Mouse (Mus musculus) forebrain, embryonic 16.5 days (tissue): ENCODE measurements around the gene Tifab. TPM values are rescaled to one million over a fixed set of nuclear protein-coding genes. Genes with fewer than 3 reads are reported as not detected.

ENCODE experiments used
- ATAC-seq: fragments of 200-750 bp; cut with Nextera tagmentation; 2 replicates; pipeline ENCODE4 v1.8.0; 2017; ENCODE audit warnings: mild to moderate bottlenecking, moderate library complexity
- H3K27ac ChIP-seq: fragments of 300-500 bp; sonication (generic); 2 replicates; pipeline ENCODE4 v1.5.1; 2014; ENCODE audit warnings: low read length, control low read depth
- H3K27me3 ChIP-seq: fragments of 300-500 bp; sonication (generic); replicated peaks from 2 replicates; pipeline ENCODE4 v1.6.1; 2014; ENCODE audit warnings: low read length; ENCODE audit not compliant: control insufficient read depth, insufficient read depth
- H3K36me3 ChIP-seq: fragments of 300-500 bp; sonication (generic); 2 replicates; pipeline ENCODE4 v1.6.1; 2014; ENCODE audit not compliant: control insufficient read depth, insufficient read depth
- H3K4me1 ChIP-seq: fragments of 300-500 bp; sonication (generic); replicated peaks from 2 replicates; pipeline ENCODE4 v1.6.1; 2014; ENCODE audit warnings: low read length; ENCODE audit not compliant: control insufficient read depth, insufficient read depth
- H3K4me2 ChIP-seq: fragments of 300-500 bp; sonication (generic); 2 replicates; pipeline ENCODE4 v1.6.1; 2014; ENCODE audit warnings: mild to moderate bottlenecking, low read length, control low read depth
- H3K4me3 ChIP-seq: fragments of 300-500 bp; sonication (generic); replicated peaks from 2 replicates; pipeline ENCODE4 v1.5.1; 2014; ENCODE audit warnings: mild to moderate bottlenecking, low read length, control low read depth
- H3K9ac ChIP-seq: fragments of 300-500 bp; sonication (generic); replicated peaks from 2 replicates; pipeline ENCODE4 v1.6.1; 2014; ENCODE audit warnings: low read depth, low read length, control low read depth
- H3K9me3 ChIP-seq: fragments of 300-500 bp; sonication (generic); 2 replicates; pipeline ENCODE4 v1.6.1; 2016; ENCODE audit warnings: low read length; ENCODE audit not compliant: control insufficient read depth
- WGBS: fragments of 180-500 bp; shearing (Covaris S2); extraction: QIAGEN DNeasy Blood & Tissue Kit; methylation state at CpG from one replicate; pipeline ENCODE4 v1.1.7; 2014; 5-methylcytosine and 5-hydroxymethylcytosine counted together
- polyA plus RNA-seq: library from polyadenylated mRNA; unstranded; fragments of >200 nt; fragmentation: Nextera tagmentation; extraction: Ambion mirVana; gene quantifications from 2 replicates; pipeline ENCODE4 v1.2.1, GENCODE M21; 2015

The Tifab gene
- polyA plus RNA-seq, 1 experiment from 2014 or later, result 1.2 TPM

GRCm38 (mm10) chr13:56151404-56152226 lies 27.1 kb downstream of the Tifab start:
- H3K27me3 ChIP-seq, result no peaks in the 10 kb centered on the region
- H3K9me3 ChIP-seq, result no peaks in the 10 kb centered on the region
- H3K9ac ChIP-seq, result no peak overlapping the region
- no peak overlapping the region for H3K27ac ChIP-seq
- WGBS, result 43% methylated on average over 22 of the region's 22 CpGs
- no peaks in the 10 kb centered on the region for H3K4me1 ChIP-seq
- no peak overlapping the region for H3K4me2 ChIP-seq
- H3K36me3 ChIP-seq, result no peaks in the 10 kb centered on the region
- 0 out of 2 replicates have a peak, but pooled peaks have one; percentile 45 for ATAC-seq
- H3K4me3 ChIP-seq, result no peak overlapping the region

GRCm38 (mm10) chr13:56145523-56145922 lies 33.2 kb downstream of the Tifab start:
- 0 out of 2 replicates have a peak, but pooled peaks cover 3% of the 10 kb centered on the region for H3K27me3 ChIP-seq
- H3K4me1 ChIP-seq, result no peaks in the 10 kb centered on the region
- H3K4me3 ChIP-seq, result no peak overlapping the region
- H3K9ac ChIP-seq, result no peak overlapping the region
- no peak overlapping the region for H3K4me2 ChIP-seq
- 37% methylated on average over 3 of the region's 3 CpGs for WGBS
- ATAC-seq, result no peak
- H3K9me3 ChIP-seq, result no peaks in the 10 kb centered on the region
- H3K36me3 ChIP-seq, result no peaks in the 10 kb centered on the region
- H3K27ac ChIP-seq, result no peak overlapping the region

GRCm38 (mm10) chr13:56144021-56144420 lies 34.7 kb downstream of the Tifab start:
- Histone ChIP-seq H3K9ac (no peak overlapping the region), H3K9me3 (no peaks in the 10 kb centered on the region), H3K4me3 (no peak overlapping the region), H3K27ac (no peak overlapping the region), H3K4me2 (no peak overlapping the region), H3K4me1 (no peaks in the 10 kb centered on the region), H3K27me3 (0 out of 2 replicates have a peak, but pooled peaks cover 3% of the 10 kb centered on the region), H3K36me3 (no peaks in the 10 kb centered on the region)
- 69% methylated on average over 2 of the region's 2 CpGs for WGBS
- no peak for ATAC-seq

GRCm38 (mm10) chr13:56143151-56143513 lies 35.6 kb downstream of the Tifab start:
- Histone ChIP-seq H3K4me1 (no peaks in the 10 kb centered on the region), H3K4me3 (no peak overlapping the region), H3K4me2 (no peak overlapping the region), H3K9me3 (no peaks in the 10 kb centered on the region), H3K36me3 (no peaks in the 10 kb centered on the region), H3K9ac (no peak overlapping the region), H3K27me3 (0 out of 2 replicates have a peak, but pooled peaks cover 3% of the 10 kb centered on the region), H3K27ac (no peak overlapping the region)
- 4% methylated on average over 7 of the region's 7 CpGs for WGBS
- no peak for ATAC-seq

GRCm38 (mm10) chr13:56142382-56143150 lies 36.1 kb downstream of the Tifab start:
- WGBS, result 24% methylated on average over 9 of the region's 11 CpGs
- H3K9ac ChIP-seq, result no peak overlapping the region
- no peak for ATAC-seq

GRCm38 (mm10) chr13:56139167-56139751 lies 39.4 kb downstream of the Tifab start:
- Histone ChIP-seq H3K4me2 (no peak overlapping the region), H3K4me3 (no peak overlapping the region), H3K27ac (no peak overlapping the region), H3K4me1 (peaks cover 7% of the 10 kb centered on the region), H3K27me3 (no peaks in the 10 kb centered on the region), H3K9me3 (peaks cover 3% of the 10 kb centered on the region; the same call in 1 of the 2 replicates), H3K36me3 (no peaks in the 10 kb centered on the region), H3K9ac (no peak overlapping the region)
- WGBS, result 76% methylated on average over 6 of the region's 6 CpGs
- ATAC-seq, result no peak

More at GRCm38 (mm10) chr13:56142382-56143150, 36.1 kb downstream of the Tifab start:
- peaks cover 1% of the 10 kb centered on the region; the same call in 1 of the 2 replicates for H3K9me3 ChIP-seq
- H3K4me3 ChIP-seq, result no peak overlapping the region
- 0 out of 2 replicates have a peak, but pooled peaks cover 3% of the 10 kb centered on the region for H3K27me3 ChIP-seq
- H3K36me3 ChIP-seq, result no peaks in the 10 kb centered on the region
- no peak overlapping the region for H3K27ac ChIP-seq
- no peak overlapping the region for H3K4me2 ChIP-seq
- no peaks in the 10 kb centered on the region for H3K4me1 ChIP-seq

- Histone ChIP-seq H3K9me3 (peaks cover 3% of the 10 kb centered on the region; the same call in 1 of the 2 replicates), H3K4me1 (peaks cover 21% of the 10 kb centered on the region), H3K27me3 (no peaks in the 10 kb centered on the region), H3K27ac (peak within 1 kb of the TSS; percentile 82), H3K9ac (peak within 1 kb of the TSS; percentile 89), H3K4me2 (peak within 1 kb of the TSS; percentile 81), H3K36me3 (no peaks in the 10 kb centered on the region), H3K4me3 (peak within 1 kb of the TSS; percentile 96)
- WGBS, result 77% methylated on average over 2 of the region's 2 CpGs
- ATAC-seq, result no peak
Observed at GRCm38 (mm10) chr13:56136200-56136599, 42.5 kb downstream of the Tifab start, which contains the start of gene H2afy. Gene H2afy (minus strand): TSS chr13:56136361.

- 1% methylated on average over 89 of the region's 89 CpGs for WGBS
- H3K4me1 ChIP-seq, result peaks cover 21% of the 10 kb centered on the region
- H3K9ac ChIP-seq, result peak overlapping the region; percentile 89
- H3K4me3 ChIP-seq, result peak overlapping the region; percentile 96
- peak overlapping the region; percentile 82 for H3K27ac ChIP-seq
- no peaks in the 10 kb centered on the region for H3K36me3 ChIP-seq
- no peaks in the 10 kb centered on the region for H3K27me3 ChIP-seq
- peak overlapping the region; percentile 81 for H3K4me2 ChIP-seq
- ATAC-seq, result peak; percentile 88
- H3K9me3 ChIP-seq, result peaks cover 3% of the 10 kb centered on the region; the same call in 1 of the 2 replicates
Observed at GRCm38 (mm10) chr13:56135231-56136052, 43.2 kb downstream of the Tifab start.
